Mouse (Mus musculus): ENCODE measurements around the gene Zfp541.

GRCm38 (mm10) chr7:16079947-16080346 lies 18.3 kb downstream of the Zfp541 start:
- TF ChIP-seq USF1 (IDR thresholded peaks at IDR 0.05; ENCODE audit: low read depth) (no peak), TCF12 (IDR thresholded peaks at IDR 0.05; ENCODE audit: insufficient read depth, poor library complexity, severe bottlenecking) (no peak), POLR2AphosphoS2 (IDR thresholded peaks at IDR 0.05; ENCODE audit: insufficient read length, low read depth) (no peak), POLR2A (IDR thresholded peaks at IDR 0.05; ENCODE audit: insufficient read length, low read depth) (no peak), MYOD1 (IDR thresholded peaks at IDR 0.05; ENCODE audit: control insufficient read depth in 1 of 3, insufficient read length in 2 of 3, low read depth in 2 of 3) (no peak), MAX (IDR thresholded peaks at IDR 0.05; ENCODE audit: low read depth) (no peak), E2F4 (IDR thresholded peaks at IDR 0.05; ENCODE audit: insufficient read depth) (no peak), CEBPB (IDR thresholded peaks at IDR 0.05; ENCODE audit: insufficient read depth, poor library complexity, severe bottlenecking) (no peak), SRF (IDR thresholded peaks at IDR 0.05; ENCODE audit: control insufficient read depth, insufficient read length, low read depth) (no peak), TCF3 (IDR thresholded peaks at IDR 0.05; ENCODE audit: insufficient read length, low read depth) (no peak)

Data from myocyte (in vitro differentiated cells).